Mouse (Mus musculus) ES-Bruce4 (cell line): ENCODE results near the gene Wdr76. TPM values are rescaled to one million over a fixed set of nuclear protein-coding genes. Genes with fewer than 3 reads are reported as not detected.
"Not testable (repeated sequence)": the region's sequence is repeated elsewhere in the genome, so short reads cannot be mapped to it uniquely, and the experiment has no call there.

Source experiments
- H3K27ac ChIP-seq: 2 replicates; pipeline ENCODE4 v1.5.1; 2012; ENCODE audit warnings: low read length, inconsistent platforms; ENCODE audit not compliant: insufficient read depth
- H3K27me3 ChIP-seq: 2 replicates; pipeline ENCODE4 v1.6.1; 2012; ENCODE audit warnings: mild to moderate bottlenecking, low read length, inconsistent platforms; ENCODE audit not compliant: control insufficient read depth, poor library complexity, insufficient read depth, severe bottlenecking
- H3K36me3 ChIP-seq: 2 replicates; pipeline ENCODE4 v1.6.1; 2012; ENCODE audit warnings: inconsistent platforms, mild to moderate bottlenecking, low read length, moderate library complexity; ENCODE audit not compliant: control insufficient read depth, poor library complexity, insufficient read depth, severe bottlenecking
- H3K4me1 ChIP-seq: one replicate; pipeline ENCODE4 v1.8.1; 2011; ENCODE audit warnings: low read length; ENCODE audit not compliant: control insufficient read depth, insufficient read depth
- H3K4me3 ChIP-seq: 2 replicates; pipeline ENCODE4 v1.5.1; 2011; ENCODE audit warnings: low read depth, mild to moderate bottlenecking, low read length
- H3K9ac ChIP-seq: 2 replicates; pipeline ENCODE4 v1.6.1; 2012; ENCODE audit warnings: low read depth, mild to moderate bottlenecking, inconsistent platforms; ENCODE audit not compliant: poor library complexity, severe bottlenecking
- H3K9me3 ChIP-seq: replicated peaks from 2 replicates; pipeline ENCODE4 v1.6.1; 2012; ENCODE audit warnings: mild to moderate bottlenecking, low read length, inconsistent platforms; ENCODE audit not compliant: control insufficient read depth, poor library complexity, insufficient read depth, severe bottlenecking
- CTCF ChIP-seq: IDR thresholded peaks from one replicate; pipeline ENCODE4 v1.8.1; 2011; ENCODE audit warnings: low read depth, low read length
- EP300 ChIP-seq: IDR thresholded peaks from 2 replicates; pipeline ENCODE4 v1.6.1; 2011; ENCODE audit warnings: low read depth, low read length; ENCODE audit not compliant: insufficient read depth
- POLR2A ChIP-seq: IDR thresholded peaks from one replicate; pipeline ENCODE4 v1.8.1; 2011; ENCODE audit warnings: low read length; ENCODE audit not compliant: insufficient read depth
- polyA plus RNA-seq: library from polyadenylated mRNA; stranded (reverse); fragments of >200 nt; gene quantifications from 2 replicates; pipeline ENCODE4 v1.2.4, GENCODE M21; 2011; ENCODE audit warnings: low read depth; ENCODE audit not compliant: missing spikeins, insufficient read depth, insufficient read length

Wdr76 gene
- polyA plus RNA-seq, 1 experiment, result 40.6 TPM

DNA sequence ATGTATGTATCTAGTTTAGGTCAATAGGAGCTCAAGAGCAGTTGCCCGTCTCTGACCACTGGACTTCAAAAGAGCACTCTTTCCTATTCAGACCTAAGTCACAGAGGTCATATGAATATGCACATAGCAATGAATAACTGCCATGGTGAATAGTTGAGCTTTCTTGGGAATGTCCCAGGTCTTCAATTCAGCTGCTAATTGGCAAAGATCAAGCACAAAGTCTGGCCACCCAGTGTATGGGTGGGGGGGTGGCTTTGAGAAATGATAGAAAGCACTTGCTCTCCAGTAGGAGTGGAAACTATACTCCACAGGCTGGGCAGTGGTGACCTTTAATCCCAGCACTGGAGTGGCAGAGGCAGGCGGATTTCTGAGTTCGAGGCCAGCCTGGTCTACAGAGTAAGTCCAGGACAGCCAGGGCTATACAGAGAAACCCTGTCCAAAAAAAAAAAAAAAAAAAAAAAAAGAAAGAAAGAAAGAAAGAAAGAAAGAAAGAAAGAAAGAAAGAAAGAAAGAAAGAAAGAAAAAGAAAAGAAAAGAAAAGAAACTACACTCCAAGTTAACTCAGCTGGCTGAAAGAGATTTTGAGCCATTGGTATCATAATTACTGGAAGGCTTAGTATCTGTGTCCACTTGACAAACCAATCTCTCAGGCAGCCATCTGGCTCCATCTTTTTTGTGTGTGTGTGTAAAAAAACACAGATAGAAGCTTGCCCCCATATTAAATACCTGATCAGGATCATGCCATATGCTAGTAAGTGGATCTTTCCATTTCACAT lies 28.8 kb upstream of the Wdr76 start:
- TF ChIP-seq EP300 (no peak), POLR2A (no peak), CTCF (no peak)
- Histone ChIP-seq H3K27me3 (no peaks in the 10 kb centered on the region), H3K4me3 (no peak overlapping the region), H3K4me1 (no peaks in the 10 kb centered on the region), H3K9ac (no peak overlapping the region), H3K27ac (no peak overlapping the region), H3K36me3 (no peaks in the 10 kb centered on the region), H3K9me3 (no peaks in the 10 kb centered on the region)

DNA sequence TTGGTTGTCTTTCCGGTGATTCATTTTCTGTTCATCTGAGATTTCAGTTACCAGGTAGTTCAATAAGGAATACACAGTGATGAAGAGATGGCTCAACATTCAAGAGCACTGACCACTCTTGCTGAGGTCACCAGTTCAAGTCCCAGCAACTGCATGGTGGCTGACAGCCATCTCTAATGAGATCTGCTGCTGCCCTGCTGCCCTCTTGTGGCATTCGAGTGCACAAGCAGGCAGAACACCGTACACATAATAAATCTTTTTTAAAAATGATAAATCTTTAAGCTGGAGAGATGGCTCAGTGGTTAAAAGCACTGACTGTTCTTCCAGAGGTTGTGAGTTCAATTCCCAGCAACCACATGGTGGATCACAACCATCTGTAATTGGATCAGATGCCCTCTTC lies 26.0 kb upstream of the Wdr76 start:
- no peaks in the 10 kb centered on the region for H3K9me3 ChIP-seq
- no peak overlapping the region for H3K9ac ChIP-seq
- H3K27ac ChIP-seq, result no peak overlapping the region
- H3K27me3 ChIP-seq, result no peaks in the 10 kb centered on the region
- H3K4me3 ChIP-seq, result no peak overlapping the region
- peaks cover 2% of the 10 kb centered on the region for H3K4me1 ChIP-seq
- TF ChIP-seq CTCF, result peak; percentile 85
- no peak for TF ChIP-seq POLR2A
- no peak for TF ChIP-seq EP300
- H3K36me3 ChIP-seq, result no peaks in the 10 kb centered on the region

DNA sequence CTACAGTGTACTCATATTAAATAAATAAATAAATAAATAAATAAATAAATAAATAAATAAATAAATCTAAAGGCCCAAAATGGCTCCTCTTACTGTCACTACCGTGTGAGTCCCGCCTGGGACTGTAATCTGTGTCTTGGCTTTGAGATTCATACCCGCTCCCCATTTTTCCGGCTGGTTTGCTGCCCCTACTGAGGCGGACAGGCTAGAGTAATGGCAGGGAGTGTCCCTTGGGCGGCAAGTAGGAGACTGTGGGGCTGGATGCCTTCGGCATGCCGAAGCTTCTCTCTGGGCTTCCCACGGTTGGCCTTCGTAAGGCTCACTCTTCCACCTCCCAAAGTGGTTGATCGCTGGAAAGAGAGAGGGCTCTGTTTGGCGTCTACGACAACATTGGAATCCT lies 25.6 kb upstream of the Wdr76 start:
- H3K27me3 ChIP-seq, H3K4me1 ChIP-seq, H3K9ac ChIP-seq, H3K27ac ChIP-seq, H3K9me3 ChIP-seq, H3K4me3 ChIP-seq, H3K36me3 ChIP-seq: not testable (repeated sequence)

DNA sequence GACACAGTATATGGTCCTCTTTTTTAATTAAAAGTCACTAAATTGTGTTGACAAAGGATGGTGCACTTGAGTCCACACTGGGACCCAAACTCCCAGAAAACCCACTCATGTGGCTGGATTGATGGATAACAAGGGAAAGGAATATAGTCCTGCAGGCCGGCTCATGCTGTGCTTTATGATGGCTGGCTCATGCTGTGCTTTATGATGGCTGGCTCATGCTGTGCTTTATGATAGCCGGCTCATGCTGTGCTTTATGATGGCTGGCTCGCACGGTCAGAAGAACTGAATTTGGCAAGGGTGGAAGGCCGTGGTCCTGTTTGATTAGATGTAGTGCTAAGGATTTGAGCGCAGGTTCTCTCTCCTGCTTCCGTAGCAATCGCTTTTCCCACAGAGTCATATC lies 22.9 kb upstream of the Wdr76 start:
- Histone ChIP-seq H3K27me3 (no peaks in the 10 kb centered on the region), H3K9ac (no peak overlapping the region), H3K36me3 (no peaks in the 10 kb centered on the region), H3K9me3 (no peaks in the 10 kb centered on the region), H3K4me1 (peaks cover 2% of the 10 kb centered on the region), H3K27ac (no peak overlapping the region), H3K4me3 (no peak overlapping the region)
- no peak for TF ChIP-seq POLR2A
- no peak for TF ChIP-seq EP300
- no peak for TF ChIP-seq CTCF

DNA sequence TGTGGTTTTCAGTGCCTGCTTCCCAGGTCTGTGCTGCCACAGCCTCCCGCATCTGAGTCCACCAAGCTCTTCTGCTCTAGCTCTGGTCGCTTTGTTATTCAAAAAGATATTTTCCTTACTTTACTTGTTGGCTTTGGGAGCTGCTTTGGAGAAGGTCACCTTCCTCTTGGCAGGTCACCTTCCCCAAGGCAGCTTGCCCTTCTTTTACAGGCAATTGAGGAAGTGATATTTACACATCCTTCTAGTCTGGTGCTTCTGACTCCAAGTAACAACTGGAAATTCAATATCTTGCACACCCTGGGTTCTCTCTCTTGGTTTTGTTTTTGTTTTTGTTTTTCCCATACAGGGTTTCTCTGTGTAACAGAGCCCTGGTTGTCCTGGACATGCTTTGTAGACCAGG lies 22.1 kb upstream of the Wdr76 start:
- H3K9ac ChIP-seq, H3K36me3 ChIP-seq, H3K27me3 ChIP-seq, H3K27ac ChIP-seq, H3K4me1 ChIP-seq, H3K4me3 ChIP-seq, H3K9me3 ChIP-seq: not testable (repeated sequence)

DNA sequence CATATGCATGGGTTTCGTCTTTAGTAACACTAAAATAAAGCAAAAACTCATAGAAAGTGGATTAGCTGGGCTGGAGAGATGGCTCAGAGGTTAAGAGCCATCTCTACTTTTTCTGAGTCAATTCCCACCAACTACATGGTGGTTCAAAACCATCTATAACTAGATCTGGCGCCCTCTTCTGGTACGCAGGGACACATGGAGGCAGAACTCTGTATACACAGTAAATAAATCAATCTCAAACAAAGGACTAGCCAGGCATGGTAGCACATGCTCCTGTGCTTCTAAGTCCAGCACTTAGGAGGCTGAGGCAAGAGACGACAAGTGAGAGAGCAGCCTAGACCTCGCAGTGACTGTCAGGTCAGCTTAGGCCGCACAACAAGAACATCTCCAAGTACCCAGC lies 5.0 kb upstream of the Wdr76 start:
- not testable (repeated sequence) for H3K27ac ChIP-seq, H3K27me3 ChIP-seq, H3K9ac ChIP-seq, H3K4me1 ChIP-seq, H3K4me3 ChIP-seq, H3K36me3 ChIP-seq, H3K9me3 ChIP-seq
